Mouse (Mus musculus): ENCODE data around the gene Auts2.

The Auts2 gene

DNA sequence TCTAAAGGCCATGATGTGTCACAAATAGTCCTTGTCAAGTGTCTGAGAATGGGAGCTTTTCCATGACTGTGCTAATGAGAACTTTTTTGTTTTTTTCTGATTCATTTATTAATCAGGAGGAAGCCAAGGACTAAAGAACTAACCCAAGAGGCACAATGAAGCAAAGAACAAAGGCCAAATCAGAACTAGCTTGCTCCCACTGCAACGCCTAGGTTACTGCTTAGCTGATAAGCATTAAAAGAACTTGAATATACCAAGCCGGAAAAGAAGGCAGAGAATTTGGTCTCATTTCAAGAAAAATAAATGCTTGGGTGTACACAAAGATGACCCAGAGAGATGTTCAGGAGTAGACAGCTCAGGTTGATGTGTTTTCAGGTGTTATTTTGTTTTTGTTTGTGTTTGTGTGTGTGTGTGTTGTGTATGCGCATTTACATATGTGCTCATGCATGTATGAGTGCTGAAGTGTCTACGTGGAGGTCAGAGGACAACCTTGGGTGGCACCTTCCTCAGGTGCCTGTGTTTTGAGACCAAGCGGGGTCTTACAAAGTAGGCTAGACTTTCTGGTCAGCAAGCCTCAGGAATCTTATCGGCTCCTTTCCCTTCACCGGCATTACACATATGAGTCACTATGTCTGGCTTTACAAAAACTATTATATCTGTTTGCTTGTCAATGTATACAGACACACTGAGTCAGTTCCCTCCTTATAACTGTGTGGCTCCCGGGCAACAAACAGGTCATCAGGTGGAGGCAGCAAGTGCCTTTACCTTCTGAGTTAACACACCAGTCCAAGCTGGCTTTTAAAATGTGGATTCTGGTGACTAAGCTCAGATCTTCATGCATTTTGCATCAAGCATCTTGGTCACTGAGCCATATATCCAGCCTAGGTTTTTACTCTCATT, 716.5 kb downstream of the Auts2 start:
- DNase-seq = no peak

DNA sequence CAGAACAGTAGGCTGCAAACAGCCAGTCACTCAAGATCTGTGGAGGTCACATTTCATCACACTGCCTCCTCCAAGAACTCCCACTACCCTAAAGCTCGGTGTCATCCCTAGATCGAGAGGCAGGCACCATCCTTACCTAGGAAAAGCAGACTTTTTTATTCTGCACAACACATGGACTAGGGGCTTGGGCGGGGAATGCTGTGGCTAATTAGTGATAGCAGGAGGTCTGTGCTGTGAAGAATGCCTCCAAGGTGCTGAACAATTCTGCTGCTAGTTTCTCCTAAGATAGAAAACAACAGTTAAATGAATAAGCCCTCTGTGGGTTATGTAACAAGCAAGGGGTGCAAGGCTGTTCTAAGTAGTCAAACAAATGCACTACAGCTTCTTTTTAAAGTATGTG, 717.7 kb downstream of the Auts2 start:
- DNase-seq = no peak

- DNase-seq = no peak
Observed at GRCm38 (mm10) chr5:131824197-131824991, 718.8 kb downstream of the Auts2 start.

DNA sequence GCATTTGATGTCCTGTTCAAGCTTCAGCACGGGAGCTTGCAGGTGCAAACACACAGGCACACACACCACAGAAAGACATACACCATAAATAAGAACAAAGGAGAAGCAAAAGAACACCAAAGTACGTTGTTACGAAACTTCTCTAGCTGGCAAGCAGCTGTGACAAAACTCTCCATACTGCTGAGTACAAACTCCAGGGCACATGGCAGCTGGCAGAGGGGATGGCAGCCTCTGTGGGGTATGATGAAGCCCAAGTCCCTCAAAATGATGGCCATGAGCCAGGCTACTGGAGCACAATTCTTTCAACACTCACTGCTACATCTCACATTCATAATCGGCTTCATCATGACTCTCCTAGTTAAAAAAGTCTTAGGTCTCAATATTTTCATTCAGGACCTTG, 721.7 kb downstream of the Auts2 start:
- DNase-seq = no peak

- DNase-seq = no peak
Observed at GRCm38 (mm10) chr5:131819251-131819691, 723.9 kb downstream of the Auts2 start.

DNA sequence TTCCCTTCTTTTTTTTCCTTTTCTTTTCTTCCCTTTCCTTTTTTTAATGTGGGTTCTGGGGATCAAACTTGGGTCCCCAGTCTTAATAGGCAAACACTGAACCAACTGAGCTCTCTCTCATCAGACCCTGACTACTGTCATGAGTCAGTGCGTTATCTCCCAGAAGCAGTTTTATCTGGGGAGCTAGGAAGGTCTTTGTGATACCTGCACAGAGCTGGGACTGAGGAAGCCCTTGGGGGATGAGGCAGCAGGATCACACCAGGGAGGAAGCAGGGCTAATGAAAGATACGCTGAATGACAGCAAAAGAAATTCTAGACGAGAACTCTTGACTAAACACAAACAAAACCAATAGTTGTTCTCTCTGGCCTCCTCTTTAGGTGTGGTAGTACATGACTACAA, 727.6 kb downstream of the Auts2 start:
- DNase-seq = no peak

DNA sequence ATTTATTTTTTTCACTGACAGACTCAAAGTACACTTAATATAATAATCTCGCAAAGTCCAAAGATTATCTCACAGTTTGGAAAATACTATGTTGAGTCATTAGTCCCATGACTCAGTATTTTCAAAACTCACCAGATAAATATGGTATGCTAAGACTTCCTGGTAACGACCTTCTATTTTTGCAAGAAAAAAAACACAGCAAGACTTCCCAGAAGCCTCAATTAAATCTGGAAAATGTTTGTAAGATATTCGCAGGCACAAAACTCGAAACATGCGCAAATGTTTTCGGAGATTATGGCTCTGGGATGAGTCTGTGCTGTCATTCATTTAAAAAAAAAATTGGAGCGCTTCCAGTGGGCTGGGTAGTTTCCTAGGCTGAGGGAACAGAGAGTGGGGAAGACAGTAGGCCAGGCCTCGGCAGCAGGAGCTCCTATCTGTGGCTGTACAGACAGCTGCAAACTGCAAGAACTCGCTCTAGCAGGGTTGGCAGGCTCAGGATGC, 728.6 kb downstream of the Auts2 start:
- DNase-seq = no peak

GRCm38 (mm10) chr5:131813952-131814502, 729.1 kb downstream of the Auts2 start:
- no peak for DNase-seq

GRCm38 (mm10) chr5:131813331-131813781, 729.8 kb downstream of the Auts2 start:
- no peak for DNase-seq

- DNase-seq = no peak
Observed at GRCm38 (mm10) chr5:131812483-131813063, 730.6 kb downstream of the Auts2 start.

DNA sequence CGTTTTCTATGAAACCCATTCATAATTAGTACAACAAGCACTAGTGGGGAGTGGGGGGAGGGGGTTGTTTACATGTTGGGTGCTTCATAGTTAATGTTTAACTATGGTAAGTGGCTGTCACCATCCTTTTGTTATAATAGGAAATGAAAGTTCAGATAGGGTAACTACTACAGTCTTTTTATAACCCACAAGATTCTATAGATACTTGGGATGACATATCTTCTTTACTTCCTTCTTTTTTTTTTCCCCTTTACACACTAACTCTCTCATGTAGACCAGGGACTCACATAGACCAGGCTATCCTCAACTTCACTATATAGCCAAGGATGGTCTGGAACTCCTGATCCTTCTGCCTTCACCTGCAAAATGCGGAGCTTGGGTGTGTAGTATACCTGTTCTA, 736.8 kb downstream of the Auts2 start:
- no peak for DNase-seq

- no peak for DNase-seq
Observed at GRCm38 (mm10) chr5:131805277-131805676, 737.9 kb downstream of the Auts2 start.

- no peak for DNase-seq
Observed at GRCm38 (mm10) chr5:131803609-131804008, 739.5 kb downstream of the Auts2 start.

DNA sequence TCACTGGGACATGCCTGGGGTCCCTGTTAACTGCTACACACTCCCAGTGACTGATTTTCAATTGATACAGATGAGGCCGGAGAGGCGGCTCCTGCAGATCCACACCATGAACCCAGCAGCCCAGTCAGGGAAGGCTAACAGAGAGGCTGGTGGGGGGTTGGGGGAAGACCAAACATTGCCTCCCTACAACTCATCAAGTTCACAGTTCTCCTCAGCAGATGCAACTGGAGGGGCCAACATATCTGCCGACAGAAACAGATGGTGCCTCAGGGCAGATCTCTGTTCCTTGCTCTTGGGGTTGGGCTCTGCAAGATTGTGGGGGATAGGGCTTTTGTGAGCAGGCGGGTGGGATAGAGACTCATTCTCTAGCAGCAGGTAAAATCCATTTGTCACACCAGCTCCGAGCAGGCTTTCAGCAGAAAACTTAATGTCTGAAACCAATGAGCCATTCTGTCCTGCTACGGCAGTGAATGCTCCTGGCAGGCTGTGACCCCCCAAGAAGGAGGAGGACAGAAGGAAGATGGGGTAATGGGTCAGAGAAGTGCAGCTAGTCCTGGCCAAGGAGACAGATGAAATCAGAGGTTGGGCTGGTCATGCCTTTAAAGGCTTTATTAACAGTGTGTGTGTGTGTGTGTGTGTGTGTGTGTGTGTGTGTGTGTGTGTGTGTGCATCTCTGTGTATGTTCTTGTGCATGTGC, 740.7 kb downstream of the Auts2 start:
- DNase-seq = no peak

DNA sequence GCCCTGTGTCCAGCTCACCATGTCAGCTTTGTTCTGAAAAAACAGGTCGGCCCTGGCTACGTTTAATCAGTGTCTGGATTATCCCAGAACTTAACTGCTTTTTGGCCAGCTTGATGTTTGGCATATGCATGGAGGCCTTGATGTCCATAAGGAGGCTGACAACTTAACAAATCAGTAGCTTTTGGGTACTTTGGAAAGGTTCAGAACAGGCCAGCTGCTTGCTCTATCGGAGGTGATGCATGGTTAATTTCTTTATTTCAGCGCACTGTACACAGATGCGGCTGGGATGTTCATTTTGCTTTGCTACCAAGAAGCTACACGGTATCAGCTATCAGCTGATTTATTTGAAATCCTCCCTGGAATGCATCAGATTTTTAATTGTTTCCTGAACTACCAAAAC, 741.2 kb downstream of the Auts2 start:
- no peak for DNase-seq

DNA sequence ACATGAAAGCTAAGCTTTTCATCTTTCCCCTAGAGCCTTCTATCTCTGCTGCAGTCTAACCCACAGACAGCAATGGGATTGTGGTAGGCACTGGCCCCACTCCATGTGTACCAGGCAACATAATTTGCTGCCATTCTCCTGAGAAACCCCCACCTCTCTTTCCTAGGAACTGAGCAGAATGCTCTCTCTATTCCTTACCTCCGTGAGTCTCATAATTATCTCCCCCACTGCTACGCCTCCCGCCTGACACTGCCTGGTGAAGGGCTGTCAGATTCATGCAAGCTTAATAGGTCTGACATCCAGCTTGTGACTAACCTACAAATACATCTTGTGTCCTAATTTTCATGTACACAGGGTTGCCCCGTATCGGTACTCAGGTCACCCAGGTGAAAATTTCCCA, 744.8 kb downstream of the Auts2 start:
- no peak for DNase-seq

DNA sequence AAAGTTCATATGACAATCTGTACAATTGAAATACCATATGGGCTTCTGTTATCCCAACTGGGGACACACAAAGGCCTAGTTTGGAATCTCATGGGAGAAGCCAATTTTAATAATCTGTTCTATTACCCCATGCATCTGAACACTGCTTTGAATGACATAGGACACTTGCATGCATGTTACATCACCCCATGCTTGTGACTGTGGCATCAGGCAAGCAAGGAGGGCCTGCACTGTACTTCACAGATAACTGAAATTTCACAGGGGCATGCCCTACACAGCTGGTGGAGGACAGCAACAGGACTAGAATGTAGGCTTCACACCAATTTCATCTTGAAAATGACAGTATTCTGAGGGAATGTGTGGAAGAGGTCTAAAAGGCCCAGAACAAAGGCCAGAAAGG, 746.1 kb downstream of the Auts2 start:
- no peak for DNase-seq

- DNase-seq = no peak
Observed at GRCm38 (mm10) chr5:131794411-131795133, 748.6 kb downstream of the Auts2 start.

GRCm38 (mm10) chr5:131789601-131790000, 753.5 kb downstream of the Auts2 start:
- no peak for DNase-seq

GRCm38 (mm10) chr5:131788008-131788407, 755.1 kb downstream of the Auts2 start:
- no peak for DNase-seq

DNA sequence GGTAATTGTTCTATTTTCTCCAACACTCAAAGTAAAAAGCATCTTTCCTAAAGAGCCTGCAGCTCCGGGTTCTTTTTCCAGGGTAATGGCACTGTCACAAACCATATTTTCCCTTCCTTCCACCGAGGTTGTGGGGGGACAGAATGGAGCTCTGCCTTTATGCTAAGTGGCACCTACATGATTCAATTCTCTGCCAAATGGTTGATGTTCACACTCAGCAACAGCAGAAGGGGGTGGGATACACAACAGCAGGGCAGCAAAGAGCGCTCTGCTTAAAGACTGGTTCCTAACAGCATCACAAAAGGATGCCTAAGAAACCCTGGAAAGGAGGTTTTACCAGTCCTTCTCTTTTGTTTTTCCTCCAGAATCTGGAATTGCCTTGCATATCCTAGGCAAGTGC, 759.9 kb downstream of the Auts2 start:
- no peak for DNase-seq

DNA sequence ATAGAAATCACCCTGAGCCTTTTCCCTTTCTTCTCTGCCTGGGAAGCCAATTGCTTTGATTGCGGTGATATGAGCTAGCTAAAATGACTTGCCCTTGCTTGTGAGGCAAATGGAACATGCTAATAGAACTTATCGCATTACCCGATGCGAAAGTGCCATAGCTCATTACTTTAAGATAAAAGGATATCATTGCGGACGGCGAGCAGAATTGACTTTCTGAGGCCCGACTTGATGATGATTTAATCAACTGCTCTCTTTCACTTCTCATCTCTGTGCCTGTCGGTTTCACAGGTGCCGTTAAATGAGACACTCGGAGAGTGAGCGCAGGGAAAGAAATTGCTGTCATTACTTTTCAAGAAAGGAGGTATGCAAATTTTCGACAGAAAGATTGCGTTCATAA, 762.1 kb downstream of the Auts2 start:
- no peak for DNase-seq

Measured in thymus, postnatal 4 days (tissue).